Mouse (Mus musculus): ENCODE data around the gene Ifi47. TPM values are rescaled to one million over a fixed set of nuclear protein-coding genes. Genes with fewer than 3 reads are reported as not detected.
"Not testable (repeated sequence)": the region's sequence is repeated elsewhere in the genome, so short reads cannot be mapped to it uniquely, and the experiment has no call there.

Ifi47 gene
- 1 to 10 TPM in 1 of 2 experiments, under 1 TPM in 1; 0.56 to 1.1 TPM for total RNA-seq (2021)
- long read RNA-seq, experiment 1, result 0 reads
- long read RNA-seq, experiment 2, partial matches to known transcripts, result 0 of 1 reads
- long read RNA-seq, experiment 2, other reads (novel, unspliced or antisense), result 0 of 1 reads

- DNase-seq, result not testable (repeated sequence)
These were observed at the start of gene Ifi47 for GRCm38 (mm10) chr11:49076001-49076757. Gene Ifi47, plus strand, starts transcription at chr11:49076587.

GRCm38 (mm10) chr11:49050064-49050463 is 26.3 kb upstream of the Ifi47 start:
- not testable (repeated sequence) for DNase-seq

GRCm38 (mm10) chr11:49051093-49051891 is 25.1 kb upstream of the Ifi47 start, which contains the start of gene 9930111J21Rik2:
Gene 9930111J21Rik2, minus strand, starts transcription at chr11:49051242.
- DNase-seq, result not testable (repeated sequence)

- DNase-seq, result not testable (repeated sequence)
These were observed 24.5 kb upstream of the Ifi47 start for GRCm38 (mm10) chr11:49051894-49052293.

- DNase-seq, result not testable (repeated sequence)
These were observed 16.3 kb upstream of the Ifi47 start for GRCm38 (mm10) chr11:49060061-49060460.

GRCm38 (mm10) chr11:49061865-49062264 is 14.5 kb upstream of the Ifi47 start:
- DNase-seq, result not testable (repeated sequence)

GRCm38 (mm10) chr11:49063713-49064469 is 12.5 kb upstream of the Ifi47 start, which contains the start of gene Tgtp2:
Gene Tgtp2, minus strand, starts transcription at chr11:49064206.
- DNase-seq, result not testable (repeated sequence)

GRCm38 (mm10) chr11:49068358-49068757 is 8.0 kb upstream of the Ifi47 start:
- DNase-seq, result no peak

- no peak for DNase-seq
These were observed 625 bp downstream of the Ifi47 start for GRCm38 (mm10) chr11:49077012-49077411.

GRCm38 (mm10) chr11:49078719-49079118 is 2.3 kb downstream of the Ifi47 start:
- DNase-seq, result no peak

- DNase-seq, result no peak
These were observed 4.2 kb downstream of the Ifi47 start for GRCm38 (mm10) chr11:49080636-49081035.

- DNase-seq, result no peak
These were observed 5.0 kb downstream of the Ifi47 start for GRCm38 (mm10) chr11:49081356-49081755.

GRCm38 (mm10) chr11:49081886-49082285 is 5.5 kb downstream of the Ifi47 start:
- DNase-seq, result no peak

GRCm38 (mm10) chr11:49083146-49083545 is 6.8 kb downstream of the Ifi47 start:
- DNase-seq, result no peak

GRCm38 (mm10) chr11:49083808-49084207 is 7.4 kb downstream of the Ifi47 start:
- no peak for DNase-seq

GRCm38 (mm10) chr11:49084385-49084784 is 8.0 kb downstream of the Ifi47 start:
- DNase-seq, result no peak

- DNase-seq, result no peak
These were observed 8.5 kb downstream of the Ifi47 start for GRCm38 (mm10) chr11:49084875-49085274.

GRCm38 (mm10) chr11:49086858-49087361 is 10.5 kb downstream of the Ifi47 start:
- DNase-seq, result no peak

- DNase-seq, result no peak
These were observed 11.6 kb downstream of the Ifi47 start for GRCm38 (mm10) chr11:49087830-49088616.

- DNase-seq, result no peak
These were observed 12.7 kb downstream of the Ifi47 start for GRCm38 (mm10) chr11:49088990-49089652.
